Mouse (Mus musculus): ENCODE measurements around the gene Cacnb3. TPM values are rescaled to one million over a fixed set of nuclear protein-coding genes. Genes with fewer than 3 reads are reported as not detected.
A peak's percentile ranks its signal among the peaks of the same experiment; 100 is the strongest.

The Cacnb3 gene
- polyA plus RNA-seq, 2 experiments, result 33.9 to 75.2 TPM

DNA sequence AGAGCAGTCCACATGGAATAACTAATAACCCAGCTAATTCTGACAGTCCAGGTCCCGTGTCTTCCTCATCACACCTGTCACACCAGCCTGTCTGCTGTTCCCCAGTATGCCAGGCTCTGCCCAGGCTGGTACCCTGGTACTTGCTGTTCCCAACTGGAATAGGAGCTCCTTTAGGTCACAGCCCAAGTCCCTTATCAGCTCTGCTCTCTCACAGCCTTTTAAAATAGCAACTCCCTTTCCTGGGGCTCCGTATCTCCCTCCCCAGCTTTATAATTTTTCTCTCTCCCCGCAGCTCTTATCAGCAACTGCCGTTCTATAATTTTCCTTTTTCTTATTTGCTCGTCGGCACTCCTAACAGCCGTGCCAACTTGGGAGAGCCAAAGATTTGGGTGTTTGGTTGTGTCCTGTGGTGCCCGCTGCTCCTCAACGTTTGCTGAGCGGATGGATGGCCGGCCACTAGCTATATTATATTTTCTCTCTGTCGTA lies 24.5 kb upstream of the Cacnb3 start:
- ATAC-seq (ENCODE audit: low FRiP score, low read depth), result no peak
- peaks cover 35% of the 10 kb centered on the region for H3K4me1 ChIP-seq (ENCODE audit: control insufficient read depth, insufficient read depth, low read length)
- no peaks in the 10 kb centered on the region for H3K9me3 ChIP-seq (ENCODE audit: control insufficient read depth, low read length)
- no peaks in the 10 kb centered on the region for H3K27me3 ChIP-seq (ENCODE audit: control insufficient read depth, insufficient read depth, low read length)
- no peak overlapping the region for H3K4me3 ChIP-seq (replicated peaks; ENCODE audit: low read length)
- H3K27ac ChIP-seq (replicated peaks; ENCODE audit: low read depth, low read length), result no peak overlapping the region
- 94% methylated on average over 12 of the region's 12 CpGs for WGBS
- DNase-seq (ENCODE audit: low spot score), result no peak
- no peak for TF ChIP-seq POLR2A (IDR thresholded peaks at IDR 0.05; ENCODE audit: borderline replicate concordance, extremely low read depth, insufficient read depth, insufficient read length)
- H3K4me2 ChIP-seq (replicated peaks; ENCODE audit: low read depth, low read length, severe bottlenecking), result no peak overlapping the region
- peaks cover 41% of the 10 kb centered on the region for H3K36me3 ChIP-seq (ENCODE audit: control insufficient read depth, insufficient read depth, low read length)
- H3K9ac ChIP-seq (ENCODE audit: low read depth, low read length, severe bottlenecking), result no peak overlapping the region

DNA sequence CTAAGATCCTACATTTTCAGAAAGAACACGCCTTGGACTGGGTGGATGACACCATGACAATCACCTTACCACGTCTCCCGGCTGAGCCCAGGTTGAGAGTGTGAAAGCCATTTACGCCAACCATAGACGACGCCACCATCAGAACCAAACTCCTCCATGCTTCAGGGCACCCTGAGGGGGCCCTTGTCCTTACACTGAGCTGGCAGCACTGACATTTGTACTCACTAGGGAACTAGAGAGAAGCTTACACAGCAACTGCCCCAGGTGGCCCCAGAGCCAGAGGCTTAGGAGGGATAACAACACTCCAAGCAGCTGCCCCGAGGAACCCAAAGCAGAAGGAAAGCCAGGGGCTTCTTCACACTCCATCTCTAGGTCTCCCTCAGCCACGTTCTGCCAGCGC lies 23.9 kb upstream of the Cacnb3 start:
- Histone ChIP-seq H3K4me3 (replicated peaks; ENCODE audit: low read length) (no peak overlapping the region), H3K27ac (replicated peaks; ENCODE audit: low read depth, low read length) (no peak overlapping the region), H3K9me3 (ENCODE audit: control insufficient read depth, low read length) (no peaks in the 10 kb centered on the region), H3K4me2 (replicated peaks; ENCODE audit: low read depth, low read length, severe bottlenecking) (no peak overlapping the region), H3K9ac (ENCODE audit: low read depth, low read length, severe bottlenecking) (no peak overlapping the region), H3K27me3 (ENCODE audit: control insufficient read depth, insufficient read depth, low read length) (no peaks in the 10 kb centered on the region), H3K4me1 (ENCODE audit: control insufficient read depth, insufficient read depth, low read length) (peaks cover 35% of the 10 kb centered on the region), H3K36me3 (ENCODE audit: control insufficient read depth, insufficient read depth, low read length) (peaks cover 35% of the 10 kb centered on the region)
- WGBS, result 62% methylated on average over 9 of the region's 9 CpGs
- no peak for TF ChIP-seq POLR2A (IDR thresholded peaks at IDR 0.05; ENCODE audit: borderline replicate concordance, extremely low read depth, insufficient read depth, insufficient read length)
- ATAC-seq (ENCODE audit: low FRiP score, low read depth) (no peak), DNase-seq (ENCODE audit: low spot score) (no peak)

DNA sequence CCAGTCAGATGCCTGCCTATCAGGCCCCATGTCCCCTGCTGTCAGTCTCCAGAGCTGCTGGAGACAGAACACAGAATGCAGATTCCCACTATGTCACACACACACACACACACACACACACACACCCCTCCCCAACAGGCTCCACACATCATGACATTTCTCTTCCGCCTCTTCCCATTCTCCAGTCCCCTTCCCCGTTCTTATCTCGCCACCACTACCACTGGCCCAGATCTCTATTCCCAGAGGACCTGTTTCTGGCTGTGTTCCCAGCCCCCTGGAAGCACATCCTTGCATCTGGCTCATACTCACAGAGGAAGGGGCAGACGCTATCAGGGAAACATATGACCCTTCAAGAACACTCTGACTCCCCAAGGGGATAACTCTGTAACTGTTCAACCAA lies 23.1 kb upstream of the Cacnb3 start:
- DNase-seq (ENCODE audit: low spot score) (peak; percentile 25), ATAC-seq (ENCODE audit: low FRiP score, low read depth) (no peak)
- WGBS, result 27% methylated on average over 4 of the region's 4 CpGs
- H3K36me3 ChIP-seq (ENCODE audit: control insufficient read depth, insufficient read depth, low read length), result peaks cover 26% of the 10 kb centered on the region
- no peaks in the 10 kb centered on the region for H3K9me3 ChIP-seq (ENCODE audit: control insufficient read depth, low read length)
- peak overlapping the region; percentile 90 for H3K4me2 ChIP-seq (replicated peaks; ENCODE audit: low read depth, low read length, severe bottlenecking)
- no peak for TF ChIP-seq POLR2A (IDR thresholded peaks at IDR 0.05; ENCODE audit: borderline replicate concordance, extremely low read depth, insufficient read depth, insufficient read length)
- H3K27me3 ChIP-seq (ENCODE audit: control insufficient read depth, insufficient read depth, low read length), result no peaks in the 10 kb centered on the region
- no peak overlapping the region for H3K27ac ChIP-seq (replicated peaks; ENCODE audit: low read depth, low read length)
- H3K4me3 ChIP-seq (replicated peaks; ENCODE audit: low read length), result peak overlapping the region; percentile 86
- peak overlapping the region; percentile 89; the same call in 1 of the 2 replicates for H3K9ac ChIP-seq (ENCODE audit: low read depth, low read length, severe bottlenecking)
- H3K4me1 ChIP-seq (ENCODE audit: control insufficient read depth, insufficient read depth, low read length), result peaks cover 29% of the 10 kb centered on the region

DNA sequence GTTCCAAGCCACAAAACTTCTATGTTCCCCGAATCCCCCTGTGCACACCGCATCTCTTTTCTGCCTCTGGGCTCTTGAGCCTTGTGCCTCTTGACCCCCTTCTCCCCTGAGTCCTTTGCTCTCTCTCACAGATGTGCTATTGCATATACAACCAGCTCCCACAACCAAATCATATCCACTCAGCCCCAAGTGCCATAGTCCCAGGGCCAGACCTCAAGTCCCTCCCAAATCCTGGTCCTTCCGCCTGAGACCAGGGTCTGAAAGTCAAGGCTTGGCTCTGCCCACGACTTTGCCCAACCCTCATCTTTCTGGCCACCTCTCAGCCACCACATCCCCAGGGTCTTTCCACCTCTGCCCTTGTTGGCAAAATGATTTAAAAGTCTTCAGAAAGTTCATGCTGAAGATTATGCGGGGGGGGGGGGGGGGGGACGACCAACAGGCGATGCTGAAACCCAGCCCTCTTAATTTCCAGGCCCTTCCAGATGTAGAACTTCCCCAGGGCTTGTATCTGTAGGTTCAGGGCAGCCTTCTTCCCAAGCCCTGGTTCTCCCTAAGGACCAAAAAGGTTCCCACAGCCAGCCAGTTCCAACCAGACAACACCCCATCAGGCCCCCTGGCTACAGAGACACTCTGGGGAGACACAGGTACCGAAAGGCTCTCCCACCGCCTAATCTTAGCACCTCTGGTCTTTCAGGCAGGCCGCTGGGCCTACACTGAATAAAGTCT lies 22.4 kb upstream of the Cacnb3 start:
- peaks cover 20% of the 10 kb centered on the region for H3K36me3 ChIP-seq (ENCODE audit: control insufficient read depth, insufficient read depth, low read length)
- TF ChIP-seq POLR2A (IDR thresholded peaks at IDR 0.05; ENCODE audit: borderline replicate concordance, extremely low read depth, insufficient read depth, insufficient read length), result no peak
- peaks cover 23% of the 10 kb centered on the region for H3K4me1 ChIP-seq (ENCODE audit: control insufficient read depth, insufficient read depth, low read length)
- WGBS, result 21% methylated on average over 9 of the region's 10 CpGs
- H3K4me3 ChIP-seq (replicated peaks; ENCODE audit: low read length), result peak overlapping the region; percentile 86
- H3K27ac ChIP-seq (replicated peaks; ENCODE audit: low read depth, low read length), result peak overlapping the region; percentile 79; the same call in 1 of the 2 replicates
- no peaks in the 10 kb centered on the region for H3K27me3 ChIP-seq (ENCODE audit: control insufficient read depth, insufficient read depth, low read length)
- H3K9ac ChIP-seq (ENCODE audit: low read depth, low read length, severe bottlenecking), result peak overlapping the region; percentile 89
- H3K9me3 ChIP-seq (ENCODE audit: control insufficient read depth, low read length), result no peaks in the 10 kb centered on the region
- ATAC-seq (ENCODE audit: low FRiP score, low read depth), result no peak
- H3K4me2 ChIP-seq (replicated peaks; ENCODE audit: low read depth, low read length, severe bottlenecking), result peak overlapping the region; percentile 90
- no peak for DNase-seq (ENCODE audit: low spot score)

DNA sequence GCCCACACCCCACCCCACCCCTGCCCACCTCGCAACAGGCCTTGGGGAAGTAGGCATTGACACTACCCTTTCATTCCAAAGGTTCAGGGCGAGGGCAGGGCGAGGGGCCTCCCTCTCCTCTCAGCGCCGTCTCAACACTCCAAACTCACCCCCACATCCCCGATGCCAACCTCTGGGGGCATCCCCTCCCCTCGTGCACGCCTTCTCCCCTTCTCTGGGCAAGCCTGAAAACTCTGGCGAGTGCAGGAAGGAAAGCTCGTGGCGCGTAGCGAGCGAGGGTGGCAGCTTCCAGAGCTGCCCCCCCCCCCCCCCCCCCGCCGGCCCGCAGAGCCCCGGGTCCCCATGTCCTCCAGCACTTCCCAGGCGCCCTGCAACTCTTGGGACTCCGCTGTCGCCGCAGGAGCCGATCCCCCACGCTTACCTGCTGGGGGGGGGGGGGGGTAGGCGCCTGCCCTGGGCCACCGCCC lies 21.8 kb upstream of the Cacnb3 start:
- Histone ChIP-seq H3K4me2 (replicated peaks; ENCODE audit: low read depth, low read length, severe bottlenecking) (peak overlapping the region; percentile 90), H3K9me3 (ENCODE audit: control insufficient read depth, low read length) (no peaks in the 10 kb centered on the region), H3K27ac (replicated peaks; ENCODE audit: low read depth, low read length) (peak overlapping the region; percentile 79), H3K4me1 (ENCODE audit: control insufficient read depth, insufficient read depth, low read length) (peaks cover 17% of the 10 kb centered on the region), H3K4me3 (replicated peaks; ENCODE audit: low read length) (peak overlapping the region; percentile 86), H3K27me3 (ENCODE audit: control insufficient read depth, insufficient read depth, low read length) (no peaks in the 10 kb centered on the region), H3K36me3 (ENCODE audit: control insufficient read depth, insufficient read depth, low read length) (peaks cover 14% of the 10 kb centered on the region), H3K9ac (ENCODE audit: low read depth, low read length, severe bottlenecking) (peak overlapping the region; percentile 89)
- no peak for TF ChIP-seq POLR2A (IDR thresholded peaks at IDR 0.05; ENCODE audit: borderline replicate concordance, extremely low read depth, insufficient read depth, insufficient read length)
- 1% methylated on average over 14 of the region's 26 CpGs for WGBS
- ATAC-seq (ENCODE audit: low FRiP score, low read depth) (peak; percentile 8; the same call in 1 of the 2 replicates), DNase-seq (ENCODE audit: low spot score) (no peak)

Measured in limb, embryonic 14.5 days (tissue).